Mouse (Mus musculus): Measurements from ENCODE around the gene Dcps. TPM values are rescaled to one million over a fixed set of nuclear protein-coding genes. Genes with fewer than 3 reads are reported as not detected.

The Dcps gene
- polyA plus RNA-seq, 1 experiment from 2014 or later, result 66.1 TPM

DNA sequence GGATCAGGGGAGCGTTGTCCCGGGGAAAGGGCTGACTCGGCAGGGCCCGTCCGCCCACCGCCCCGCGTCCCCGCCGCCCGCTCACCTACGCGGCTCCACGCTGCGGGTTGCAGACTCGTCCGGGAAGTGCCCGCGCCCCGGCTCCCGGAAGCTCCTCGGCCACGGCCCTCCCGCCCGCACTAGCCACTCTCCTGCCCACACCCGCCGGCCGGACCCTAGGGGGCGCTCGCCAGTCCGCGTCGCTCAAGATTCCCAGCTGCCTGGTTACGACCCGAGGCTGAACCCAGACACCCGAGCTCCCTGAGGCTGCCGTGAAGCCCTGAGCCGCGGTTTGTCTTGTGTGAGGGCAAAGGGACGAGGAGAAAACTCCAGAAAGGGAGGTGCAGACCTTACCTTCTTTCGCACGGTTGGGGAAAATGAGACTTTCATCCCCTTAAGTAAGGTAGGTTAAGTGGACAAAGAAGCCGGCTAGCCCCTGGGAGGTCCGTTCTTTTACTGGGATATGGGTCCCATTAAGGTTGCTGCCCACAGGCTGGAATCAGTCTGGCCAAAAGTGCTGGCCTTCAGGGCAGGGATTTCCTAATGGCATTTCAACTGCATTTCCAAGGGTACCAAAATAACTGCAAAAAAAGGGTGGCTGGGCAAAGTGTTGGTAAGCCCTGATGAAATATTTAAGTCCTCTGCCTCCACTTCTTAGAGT is 24.1 kb upstream of the Dcps start, which contains the start of the genes Srpr and Tirap:
Gene Srpr, plus strand, starts transcription at position 404 of the 700 bp plus-strand sequence.
Gene Tirap, minus strand, starts transcription at position 520 of the 700 bp plus-strand sequence.
- no peak within 1 kb of the TSS; the same call in 1 of the 2 replicates for H3K27ac ChIP-seq (ENCODE audit: low read depth, low read length)
- under 1% methylated on average over 44 of the region's 44 CpGs for WGBS

DNA sequence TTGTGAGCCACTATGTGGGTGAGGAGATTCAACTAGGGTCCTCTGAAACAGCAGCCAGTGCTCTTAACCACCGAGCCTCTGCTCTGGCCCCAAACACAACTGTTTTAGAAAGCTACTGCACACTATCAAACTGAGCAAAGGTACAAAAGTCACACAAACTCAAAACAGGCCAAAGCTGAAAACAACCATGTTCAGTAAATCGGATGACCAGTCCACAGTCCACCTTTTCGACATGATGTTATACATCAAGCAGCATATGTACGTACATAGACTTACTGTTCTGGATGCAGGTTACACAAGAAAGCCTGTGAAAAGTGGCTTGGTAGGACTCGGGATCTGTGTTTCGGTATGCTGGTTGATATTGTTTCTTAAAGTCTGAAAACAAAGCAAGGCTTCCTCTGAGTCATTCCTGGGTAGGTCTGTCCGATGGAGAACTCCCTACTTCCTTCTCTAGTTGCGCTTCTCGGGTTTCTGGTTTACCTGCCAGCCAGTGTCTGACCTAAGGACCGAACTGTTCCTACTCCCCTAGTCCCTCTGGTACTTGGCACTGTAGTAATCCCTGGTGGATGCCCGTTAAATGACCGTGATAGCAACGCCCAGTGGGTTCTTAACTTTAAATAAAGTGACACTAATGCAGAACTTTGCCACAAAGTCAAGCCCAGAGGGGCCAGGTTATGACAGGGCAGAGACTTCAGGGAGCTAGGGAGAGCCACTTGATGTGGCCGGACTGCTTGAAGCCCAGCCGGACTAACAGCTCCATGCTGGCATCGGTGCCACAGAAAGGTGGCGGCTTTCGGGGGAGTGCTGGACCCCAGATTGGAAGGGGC is 23.3 kb upstream of the Dcps start:
- H3K9ac ChIP-seq (replicated peaks; ENCODE audit: low read depth, low read length), result peak overlapping the region; percentile 66
- H3K4me3 ChIP-seq (ENCODE audit: low read depth, low read length), result peak overlapping the region; percentile 48
- H3K36me3 ChIP-seq (ENCODE audit: control insufficient read depth, insufficient read depth, low read length), result no peaks in the 10 kb centered on the region
- peak; percentile 68 for ATAC-seq (ENCODE audit: low read depth)
- H3K4me2 ChIP-seq (ENCODE audit: low read depth, low read length), result peak overlapping the region; percentile 77
- no peaks in the 10 kb centered on the region for H3K27me3 ChIP-seq (ENCODE audit: control insufficient read depth, insufficient read depth, low read length)
- H3K9me3 ChIP-seq (ENCODE audit: control insufficient read depth, low read length), result no peaks in the 10 kb centered on the region
- H3K27ac ChIP-seq (ENCODE audit: low read depth, low read length), result no peak overlapping the region
- H3K4me1 ChIP-seq (ENCODE audit: control insufficient read depth, insufficient read depth, low read length), result peaks cover 11% of the 10 kb centered on the region
- WGBS, result 27% methylated on average over 18 of the region's 18 CpGs

More for the DNA sequence above, 24.1 kb upstream of the Dcps start, which contains the start of the genes Srpr and Tirap:
- H3K4me3 ChIP-seq (ENCODE audit: low read depth, low read length), result peak within 1 kb of the TSS; percentile 48
- no peaks in the 10 kb centered on the region for H3K27me3 ChIP-seq (ENCODE audit: control insufficient read depth, insufficient read depth, low read length)
- peaks cover 11% of the 10 kb centered on the region for H3K4me1 ChIP-seq (ENCODE audit: control insufficient read depth, insufficient read depth, low read length)
- ATAC-seq (ENCODE audit: low read depth), result peak; percentile 90
- H3K9me3 ChIP-seq (ENCODE audit: control insufficient read depth, low read length), result no peaks in the 10 kb centered on the region
- no peaks in the 10 kb centered on the region for H3K36me3 ChIP-seq (ENCODE audit: control insufficient read depth, insufficient read depth, low read length)
- H3K9ac ChIP-seq (replicated peaks; ENCODE audit: low read depth, low read length), result peak within 1 kb of the TSS; percentile 66
- H3K4me2 ChIP-seq (ENCODE audit: low read depth, low read length), result peak within 1 kb of the TSS; percentile 77

DNA sequence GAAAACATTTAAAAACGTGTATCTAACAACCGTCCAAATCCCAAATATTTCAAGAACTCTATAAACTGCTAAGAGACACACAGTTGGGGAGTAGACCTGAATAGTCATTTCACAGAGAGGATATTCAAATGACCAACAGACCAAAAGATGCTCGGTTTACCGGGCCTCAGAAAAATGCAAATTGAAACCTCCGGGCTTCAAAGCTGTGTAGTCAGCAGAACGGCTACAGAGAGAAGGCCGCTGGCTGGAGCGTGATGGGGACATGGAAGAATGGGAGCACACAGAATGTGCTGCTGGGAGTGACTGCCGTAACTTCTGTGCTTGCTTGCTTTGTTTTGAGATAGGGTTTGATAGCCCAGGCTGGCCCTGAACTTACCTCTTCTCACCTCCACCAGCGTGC is 22.5 kb upstream of the Dcps start:
- Histone ChIP-seq H3K4me1 (ENCODE audit: control insufficient read depth, insufficient read depth, low read length) (peaks cover 11% of the 10 kb centered on the region), H3K27me3 (ENCODE audit: control insufficient read depth, insufficient read depth, low read length) (no peaks in the 10 kb centered on the region), H3K4me2 (ENCODE audit: low read depth, low read length) (no peak overlapping the region), H3K9ac (replicated peaks; ENCODE audit: low read depth, low read length) (no peak overlapping the region), H3K36me3 (ENCODE audit: control insufficient read depth, insufficient read depth, low read length) (no peaks in the 10 kb centered on the region), H3K9me3 (ENCODE audit: control insufficient read depth, low read length) (no peaks in the 10 kb centered on the region), H3K4me3 (ENCODE audit: low read depth, low read length) (no peak overlapping the region), H3K27ac (ENCODE audit: low read depth, low read length) (no peak overlapping the region)
- WGBS, result 78% methylated on average over 10 of the region's 10 CpGs
- ATAC-seq (ENCODE audit: low read depth), result no peak

DNA sequence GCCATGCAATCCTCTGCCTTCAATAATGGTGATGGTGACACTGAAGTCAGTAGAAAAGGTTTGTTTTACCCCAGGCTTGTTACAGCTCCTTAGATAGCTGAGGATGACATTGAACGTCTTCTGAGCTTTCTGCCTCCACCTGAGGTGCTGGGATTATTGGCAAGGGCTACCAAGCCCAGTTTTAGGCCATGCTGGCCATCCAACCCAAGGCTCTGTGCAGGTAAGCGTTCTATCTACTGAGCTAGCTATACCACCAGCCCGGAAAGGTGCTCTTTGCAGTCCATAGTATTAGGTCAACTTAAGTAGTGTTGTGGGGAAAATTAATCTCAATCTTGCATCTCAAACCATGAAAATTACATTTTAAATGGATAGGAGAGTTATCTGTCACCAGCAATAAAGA is 21.8 kb upstream of the Dcps start:
- Histone ChIP-seq H3K27ac (ENCODE audit: low read depth, low read length) (no peak overlapping the region), H3K9me3 (ENCODE audit: control insufficient read depth, low read length) (no peaks in the 10 kb centered on the region), H3K36me3 (ENCODE audit: control insufficient read depth, insufficient read depth, low read length) (no peaks in the 10 kb centered on the region), H3K9ac (replicated peaks; ENCODE audit: low read depth, low read length) (no peak overlapping the region), H3K4me3 (ENCODE audit: low read depth, low read length) (no peak overlapping the region), H3K4me2 (ENCODE audit: low read depth, low read length) (no peak overlapping the region), H3K4me1 (ENCODE audit: control insufficient read depth, insufficient read depth, low read length) (peaks cover 11% of the 10 kb centered on the region), H3K27me3 (ENCODE audit: control insufficient read depth, insufficient read depth, low read length) (no peaks in the 10 kb centered on the region)
- ATAC-seq (ENCODE audit: low read depth), result no peak
- 97% methylated on average over 3 of the region's 3 CpGs for WGBS

DNA sequence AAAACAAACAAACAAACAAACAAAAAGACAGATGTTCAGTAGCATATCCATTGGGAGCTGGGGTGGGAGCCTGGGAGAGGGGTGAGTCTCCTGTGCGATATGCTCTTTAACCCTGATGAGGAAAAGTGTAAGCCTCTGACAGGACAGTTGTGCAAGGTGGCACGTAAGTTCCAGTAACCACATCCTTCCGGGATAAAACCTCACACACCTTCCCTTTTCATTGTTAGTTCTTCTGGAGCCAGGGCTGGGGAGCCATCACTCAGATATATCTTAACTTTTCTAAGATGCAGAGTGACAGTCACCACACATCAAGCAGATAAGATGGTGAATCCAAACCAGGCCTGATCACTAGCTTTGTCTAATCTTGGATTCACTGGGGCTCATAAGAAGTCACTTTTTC is 18.2 kb upstream of the Dcps start:
- Histone ChIP-seq H3K9me3 (ENCODE audit: control insufficient read depth, low read length) (no peaks in the 10 kb centered on the region), H3K9ac (replicated peaks; ENCODE audit: low read depth, low read length) (no peak overlapping the region), H3K4me1 (ENCODE audit: control insufficient read depth, insufficient read depth, low read length) (no peaks in the 10 kb centered on the region), H3K27ac (ENCODE audit: low read depth, low read length) (no peak overlapping the region), H3K4me3 (ENCODE audit: low read depth, low read length) (no peak overlapping the region), H3K36me3 (ENCODE audit: control insufficient read depth, insufficient read depth, low read length) (no peaks in the 10 kb centered on the region), H3K4me2 (ENCODE audit: low read depth, low read length) (no peak overlapping the region), H3K27me3 (ENCODE audit: control insufficient read depth, insufficient read depth, low read length) (no peaks in the 10 kb centered on the region)
- ATAC-seq (ENCODE audit: low read depth), result no peak
- WGBS, result 97% methylated on average over 3 of the region's 3 CpGs

DNA sequence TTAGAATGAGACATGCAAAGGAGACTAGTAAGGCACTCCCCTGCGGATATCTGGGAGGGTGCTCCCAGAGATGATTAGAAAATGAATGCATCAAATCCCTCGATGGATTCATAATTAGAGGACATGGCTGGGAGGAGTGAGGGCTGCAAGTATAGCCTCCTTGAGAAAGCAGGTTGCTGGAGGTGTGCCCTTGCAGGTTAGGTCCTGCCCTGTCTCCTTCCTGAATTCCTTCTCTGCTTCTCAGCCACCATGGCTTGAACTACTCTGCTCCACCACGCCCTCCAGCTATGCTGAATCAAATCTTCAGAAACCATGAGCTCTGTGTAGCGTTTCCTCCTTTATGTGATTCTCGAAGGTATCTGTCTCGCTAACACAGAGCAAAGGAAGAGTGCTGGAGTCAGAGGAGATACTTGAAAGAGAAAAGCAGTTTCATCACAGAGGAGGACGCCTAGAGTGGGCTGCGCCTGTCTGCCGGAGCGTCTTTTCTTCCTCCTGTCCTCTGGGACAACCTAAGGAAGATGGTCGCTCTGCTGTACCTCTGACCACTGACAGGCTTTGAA is 17.2 kb upstream of the Dcps start:
- Histone ChIP-seq H3K4me2 (ENCODE audit: low read depth, low read length) (no peak overlapping the region), H3K27ac (ENCODE audit: low read depth, low read length) (no peak overlapping the region), H3K9ac (replicated peaks; ENCODE audit: low read depth, low read length) (no peak overlapping the region), H3K36me3 (ENCODE audit: control insufficient read depth, insufficient read depth, low read length) (no peaks in the 10 kb centered on the region), H3K27me3 (ENCODE audit: control insufficient read depth, insufficient read depth, low read length) (no peaks in the 10 kb centered on the region), H3K9me3 (ENCODE audit: control insufficient read depth, low read length) (no peaks in the 10 kb centered on the region), H3K4me3 (ENCODE audit: low read depth, low read length) (no peak overlapping the region), H3K4me1 (ENCODE audit: control insufficient read depth, insufficient read depth, low read length) (no peaks in the 10 kb centered on the region)
- ATAC-seq (ENCODE audit: low read depth), result no peak
- WGBS, result 82% methylated on average over 11 of the region's 11 CpGs

DNA sequence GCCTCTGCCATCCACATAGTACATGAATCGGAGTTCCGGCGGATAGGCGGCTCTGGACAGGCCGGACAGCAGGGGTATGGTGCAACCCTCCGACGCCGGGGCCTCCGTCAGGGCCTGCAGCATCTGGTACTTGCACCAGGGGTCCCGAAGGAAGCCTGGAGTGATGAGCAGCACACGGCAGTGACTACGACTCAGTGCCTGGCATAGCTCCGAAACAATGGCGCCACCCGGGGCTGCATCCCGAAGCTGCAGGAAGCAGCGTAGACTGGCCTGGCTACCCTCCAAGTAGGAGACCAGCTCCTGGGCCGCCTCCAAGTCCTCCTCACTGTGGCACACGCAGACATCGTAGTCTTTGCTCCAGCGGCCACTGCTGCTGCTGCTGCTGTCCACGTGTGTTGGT is 12.8 kb upstream of the Dcps start:
- Histone ChIP-seq H3K4me2 (ENCODE audit: low read depth, low read length) (no peak overlapping the region), H3K27ac (ENCODE audit: low read depth, low read length) (no peak overlapping the region)
- 66% methylated on average over 22 of the region's 22 CpGs for WGBS

DNA sequence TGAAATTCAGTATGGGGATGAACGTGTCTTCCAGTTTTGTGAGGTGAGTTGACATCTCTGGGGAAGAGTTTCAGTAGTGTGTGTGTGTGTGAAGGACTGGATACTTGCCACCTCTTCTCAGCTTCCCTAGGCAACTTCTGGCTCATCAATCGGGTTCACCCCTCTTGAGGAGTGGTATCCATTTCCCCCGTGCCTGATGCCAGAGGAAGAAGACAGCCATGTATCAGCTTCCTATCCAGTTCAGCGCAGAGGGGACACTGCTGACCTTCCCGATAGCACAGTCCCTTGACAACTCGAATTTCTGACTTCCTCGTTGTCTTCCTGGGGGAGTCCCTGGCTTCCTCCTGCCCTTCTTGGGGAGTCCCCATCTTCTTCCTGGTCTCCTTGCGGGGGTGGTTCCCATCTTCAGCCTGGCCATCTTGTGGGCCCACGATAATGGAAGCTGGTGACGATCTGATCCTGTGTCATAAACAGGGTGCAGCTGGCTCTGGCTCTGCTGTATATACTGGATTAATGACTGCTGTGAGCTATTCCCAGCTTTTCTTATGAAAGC is 11.6 kb upstream of the Dcps start:
- Histone ChIP-seq H3K4me3 (ENCODE audit: low read depth, low read length) (no peak overlapping the region), H3K4me1 (ENCODE audit: control insufficient read depth, insufficient read depth, low read length) (no peaks in the 10 kb centered on the region), H3K36me3 (ENCODE audit: control insufficient read depth, insufficient read depth, low read length) (no peaks in the 10 kb centered on the region), H3K9me3 (ENCODE audit: control insufficient read depth, low read length) (no peaks in the 10 kb centered on the region), H3K27ac (ENCODE audit: low read depth, low read length) (no peak overlapping the region), H3K27me3 (ENCODE audit: control insufficient read depth, insufficient read depth, low read length) (no peaks in the 10 kb centered on the region), H3K9ac (replicated peaks; ENCODE audit: low read depth, low read length) (no peak overlapping the region), H3K4me2 (ENCODE audit: low read depth, low read length) (no peak overlapping the region)
- WGBS, result 90% methylated on average over 10 of the region's 10 CpGs
- ATAC-seq (ENCODE audit: low read depth), result no peak

More for the DNA sequence above, 12.8 kb upstream of the Dcps start:
- peak; percentile 68; the same call in 1 of the 2 replicates for ATAC-seq (ENCODE audit: low read depth)
- H3K9me3 ChIP-seq (ENCODE audit: control insufficient read depth, low read length), result no peaks in the 10 kb centered on the region
- no peak overlapping the region for H3K4me3 ChIP-seq (ENCODE audit: low read depth, low read length)
- H3K9ac ChIP-seq (replicated peaks; ENCODE audit: low read depth, low read length), result no peak overlapping the region
- H3K4me1 ChIP-seq (ENCODE audit: control insufficient read depth, insufficient read depth, low read length), result no peaks in the 10 kb centered on the region
- H3K36me3 ChIP-seq (ENCODE audit: control insufficient read depth, insufficient read depth, low read length), result no peaks in the 10 kb centered on the region
- no peaks in the 10 kb centered on the region for H3K27me3 ChIP-seq (ENCODE audit: control insufficient read depth, insufficient read depth, low read length)

Data from neural tube, embryonic 14.5 days (tissue).